Mouse (Mus musculus): ENCODE measurements at regions not wholly inside any gene's neighbourhood (a gene's known extent, or its start where the extent isn't known, plus 50 kb on each side); places are given as distances from the start of the nearest gene placed in this dataset.

GRCm38 (mm10) chr1:119277990-119278389 lies 144.1 kb downstream of the Inhbb start:
- Histone ChIP-seq H3K4me3 (ENCODE audit: low read depth, low read length) (no peak overlapping the region), H3K9me3 (replicated peaks; ENCODE audit: control insufficient read depth, low read length) (no peaks in the 10 kb centered on the region), H3K4me2 (ENCODE audit: low read depth, low read length) (no peak overlapping the region), H3K27me3 (ENCODE audit: control insufficient read depth, insufficient read depth, low read length) (no peaks in the 10 kb centered on the region), H3K27ac (ENCODE audit: low read depth) (no peak overlapping the region), H3K36me3 (replicated peaks; ENCODE audit: control insufficient read depth, insufficient read depth, low read length) (no peaks in the 10 kb centered on the region), H3K4me1 (ENCODE audit: control insufficient read depth, insufficient read depth) (no peaks in the 10 kb centered on the region), H3K9ac (replicated peaks; ENCODE audit: low read depth, low read length) (no peak overlapping the region)
- no peak for ATAC-seq (ENCODE audit: insufficient read depth, low read depth)
- no peak for TF ChIP-seq EP300 (IDR thresholded peaks at IDR 0.05; ENCODE audit: low read depth)
- TF ChIP-seq CTCF (IDR thresholded peaks at IDR 0.05; ENCODE audit: low read depth), result no peak
- DNase-seq (ENCODE audit: low spot score), result no peak
- WGBS, result 84% methylated on average over 4 of the region's 4 CpGs

GRCm38 (mm10) chr1:119266013-119266412 lies 156.0 kb downstream of the Inhbb start:
- no peak for DNase-seq (ENCODE audit: low spot score)
- no peaks in the 10 kb centered on the region for H3K27me3 ChIP-seq (ENCODE audit: control insufficient read depth, insufficient read depth, low read length)
- ATAC-seq (ENCODE audit: insufficient read depth, low read depth), result no peak
- no peak overlapping the region for H3K4me3 ChIP-seq (ENCODE audit: low read depth, low read length)
- 90% methylated on average over 5 of the region's 5 CpGs for WGBS
- H3K9me3 ChIP-seq (replicated peaks; ENCODE audit: control insufficient read depth, low read length), result peaks cover 8% of the 10 kb centered on the region
- no peak overlapping the region for H3K9ac ChIP-seq (replicated peaks; ENCODE audit: low read depth, low read length)
- no peaks in the 10 kb centered on the region for H3K36me3 ChIP-seq (replicated peaks; ENCODE audit: control insufficient read depth, insufficient read depth, low read length)
- no peak for TF ChIP-seq EP300 (IDR thresholded peaks at IDR 0.05; ENCODE audit: low read depth)
- no peaks in the 10 kb centered on the region for H3K4me1 ChIP-seq (ENCODE audit: control insufficient read depth, insufficient read depth)
- H3K4me2 ChIP-seq (ENCODE audit: low read depth, low read length), result no peak overlapping the region
- no peak overlapping the region for H3K27ac ChIP-seq (ENCODE audit: low read depth)

GRCm38 (mm10) chr1:119265192-119265891 lies 156.7 kb downstream of the Inhbb start:
- Histone ChIP-seq H3K36me3 (replicated peaks; ENCODE audit: control insufficient read depth, insufficient read depth, low read length) (no peaks in the 10 kb centered on the region), H3K4me2 (ENCODE audit: low read depth, low read length) (no peak overlapping the region), H3K9ac (replicated peaks; ENCODE audit: low read depth, low read length) (no peak overlapping the region), H3K27me3 (ENCODE audit: control insufficient read depth, insufficient read depth, low read length) (no peaks in the 10 kb centered on the region), H3K4me1 (ENCODE audit: control insufficient read depth, insufficient read depth) (no peaks in the 10 kb centered on the region), H3K9me3 (replicated peaks; ENCODE audit: control insufficient read depth, low read length) (peaks cover 8% of the 10 kb centered on the region), H3K27ac (ENCODE audit: low read depth) (no peak overlapping the region), H3K4me3 (ENCODE audit: low read depth, low read length) (no peak overlapping the region)
- 75% methylated on average over 10 of the region's 10 CpGs for WGBS
- DNase-seq (ENCODE audit: low spot score) (no peak), ATAC-seq (ENCODE audit: insufficient read depth, low read depth) (no peak)
- TF ChIP-seq CTCF (IDR thresholded peaks at IDR 0.05; ENCODE audit: low read depth), result no peak
- TF ChIP-seq EP300 (IDR thresholded peaks at IDR 0.05; ENCODE audit: low read depth), result no peak

- 84% methylated on average over 9 of the region's 9 CpGs for WGBS
- ATAC-seq (ENCODE audit: insufficient read depth, low read depth), result no peak
Measured at GRCm38 (mm10) chr1:119259455-119259854, 162.6 kb downstream of the Inhbb start.

GRCm38 (mm10) chr1:119256769-119257168 lies 165.3 kb downstream of the Inhbb start:
- Histone ChIP-seq H3K36me3 (replicated peaks; ENCODE audit: control insufficient read depth, insufficient read depth, low read length) (no peaks in the 10 kb centered on the region), H3K27me3 (ENCODE audit: control insufficient read depth, insufficient read depth, low read length) (no peaks in the 10 kb centered on the region), H3K4me2 (ENCODE audit: low read depth, low read length) (no peak overlapping the region), H3K4me3 (ENCODE audit: low read depth, low read length) (no peak overlapping the region), H3K27ac (ENCODE audit: low read depth) (no peak overlapping the region), H3K4me1 (ENCODE audit: control insufficient read depth, insufficient read depth) (no peaks in the 10 kb centered on the region), H3K9ac (replicated peaks; ENCODE audit: low read depth, low read length) (no peak overlapping the region), H3K9me3 (replicated peaks; ENCODE audit: control insufficient read depth, low read length) (peaks cover 4% of the 10 kb centered on the region)
- ATAC-seq (ENCODE audit: insufficient read depth, low read depth) (no peak), DNase-seq (ENCODE audit: low spot score) (no peak)
- WGBS, result 71% methylated on average over 8 of the region's 8 CpGs
- TF ChIP-seq CTCF (IDR thresholded peaks at IDR 0.05; ENCODE audit: low read depth) (no peak), EP300 (IDR thresholded peaks at IDR 0.05; ENCODE audit: low read depth) (no peak)

More at GRCm38 (mm10) chr1:119259455-119259854, 162.6 kb downstream of the Inhbb start:
- Histone ChIP-seq H3K27ac (ENCODE audit: low read depth) (no peak overlapping the region), H3K4me2 (ENCODE audit: low read depth, low read length) (no peak overlapping the region), H3K36me3 (replicated peaks; ENCODE audit: control insufficient read depth, insufficient read depth, low read length) (no peaks in the 10 kb centered on the region), H3K4me3 (ENCODE audit: low read depth, low read length) (no peak overlapping the region), H3K9me3 (replicated peaks; ENCODE audit: control insufficient read depth, low read length) (peaks cover 8% of the 10 kb centered on the region), H3K9ac (replicated peaks; ENCODE audit: low read depth, low read length) (no peak overlapping the region), H3K27me3 (ENCODE audit: control insufficient read depth, insufficient read depth, low read length) (no peaks in the 10 kb centered on the region), H3K4me1 (ENCODE audit: control insufficient read depth, insufficient read depth) (no peaks in the 10 kb centered on the region)
- TF ChIP-seq EP300 (IDR thresholded peaks at IDR 0.05; ENCODE audit: low read depth) (no peak), CTCF (IDR thresholded peaks at IDR 0.05; ENCODE audit: low read depth) (no peak)
- no peak for DNase-seq (ENCODE audit: low spot score)

- Histone ChIP-seq H3K27ac (ENCODE audit: low read depth) (no peak overlapping the region), H3K4me1 (ENCODE audit: control insufficient read depth, insufficient read depth) (no peaks in the 10 kb centered on the region), H3K9me3 (replicated peaks; ENCODE audit: control insufficient read depth, low read length) (no peaks in the 10 kb centered on the region), H3K9ac (replicated peaks; ENCODE audit: low read depth, low read length) (no peak overlapping the region), H3K27me3 (ENCODE audit: control insufficient read depth, insufficient read depth, low read length) (no peaks in the 10 kb centered on the region), H3K4me3 (ENCODE audit: low read depth, low read length) (no peak overlapping the region), H3K36me3 (replicated peaks; ENCODE audit: control insufficient read depth, insufficient read depth, low read length) (no peaks in the 10 kb centered on the region), H3K4me2 (ENCODE audit: low read depth, low read length) (no peak overlapping the region)
- 57% methylated on average over 5 of the region's 5 CpGs for WGBS
- TF ChIP-seq EP300 (IDR thresholded peaks at IDR 0.05; ENCODE audit: low read depth) (no peak), CTCF (IDR thresholded peaks at IDR 0.05; ENCODE audit: low read depth) (peak; percentile 43; the same call in 1 of the 2 replicates)
- no peak for DNase-seq (ENCODE audit: low spot score)
- ATAC-seq (ENCODE audit: insufficient read depth, low read depth), result no peak
Measured at GRCm38 (mm10) chr1:119256097-119256473, 166.0 kb downstream of the Inhbb start.

Data from heart, postnatal 0 days (tissue).